Mouse (Mus musculus) brown adipose tissue, adult 24 weeks (tissue): ENCODE data around the gene Sf3a3. TPM values are rescaled to one million over a fixed set of nuclear protein-coding genes. Genes with fewer than 3 reads are reported as not detected.

Experiments used
- H3K27ac ChIP-seq: fragments of 200-500 bp; replicated peaks from 2 replicates; pipeline ENCODE4 v1.5.1; 2012; ENCODE audit warnings: low read depth, mild to moderate bottlenecking, low read length
- H3K4me1 ChIP-seq: fragments of 200-500 bp; 2 replicates; pipeline ENCODE4 v1.6.1; 2012; ENCODE audit warnings: low read length, mixed read lengths; ENCODE audit not compliant: control insufficient read depth, insufficient read depth, insufficient read length
- H3K4me3 ChIP-seq: fragments of 200-500 bp; 2 replicates; pipeline ENCODE4 v1.5.1; 2012; ENCODE audit warnings: low read depth, mild to moderate bottlenecking, low read length, moderate library complexity; ENCODE audit not compliant: insufficient read depth
- polyA plus RNA-seq: library from polyadenylated mRNA; stranded (reverse); fragments of >200 nt; gene quantifications from 2 replicates; pipeline ENCODE4 v1.2.4, GENCODE M21; 2012; ENCODE audit not compliant: missing spikeins, insufficient read depth, insufficient read length

Gene Sf3a3
- polyA plus RNA-seq = 19.2 and 21.2 TPM in 2 replicates

- Histone ChIP-seq H3K27ac (peak within 1 kb of the TSS; percentile 48), H3K4me3 (peak within 1 kb of the TSS; percentile 91), H3K4me1 (no peaks in the 10 kb centered on the region; the same call in 1 of the 2 replicates)
These were observed at the start of gene Sf3a3 for GRCm38 (mm10) chr4:124714545-124715481. Sf3a3 (plus strand) TSS chr4:124714776.

GRCm38 (mm10) chr4:124667476-124668033, 47.0 kb upstream of the Sf3a3 start:
- Histone ChIP-seq H3K27ac (no peak overlapping the region), H3K4me1 (no peaks in the 10 kb centered on the region), H3K4me3 (no peak overlapping the region)

GRCm38 (mm10) chr4:124668078-124668477, 46.5 kb upstream of the Sf3a3 start:
- Histone ChIP-seq H3K4me1 (no peaks in the 10 kb centered on the region), H3K27ac (no peak overlapping the region), H3K4me3 (no peak overlapping the region)

GRCm38 (mm10) chr4:124670232-124670631, 44.3 kb upstream of the Sf3a3 start:
- Histone ChIP-seq H3K4me1 (no peaks in the 10 kb centered on the region), H3K27ac (no peak overlapping the region), H3K4me3 (no peak overlapping the region)

GRCm38 (mm10) chr4:124671583-124671982, 43.0 kb upstream of the Sf3a3 start:
- H3K27ac ChIP-seq = no peak overlapping the region
- no peaks in the 10 kb centered on the region for H3K4me1 ChIP-seq
- H3K4me3 ChIP-seq = no peak overlapping the region

GRCm38 (mm10) chr4:124672347-124673320, 41.9 kb upstream of the Sf3a3 start:
- no peak overlapping the region for H3K27ac ChIP-seq
- H3K4me1 ChIP-seq = no peaks in the 10 kb centered on the region
- H3K4me3 ChIP-seq = no peak overlapping the region

GRCm38 (mm10) chr4:124674334-124675032, 40.1 kb upstream of the Sf3a3 start:
- Histone ChIP-seq H3K4me1 (no peaks in the 10 kb centered on the region), H3K4me3 (no peak overlapping the region), H3K27ac (no peak overlapping the region)

GRCm38 (mm10) chr4:124675037-124675436, 39.5 kb upstream of the Sf3a3 start:
- Histone ChIP-seq H3K27ac (no peak overlapping the region), H3K4me3 (no peak overlapping the region), H3K4me1 (no peaks in the 10 kb centered on the region)

GRCm38 (mm10) chr4:124675958-124676357, 38.6 kb upstream of the Sf3a3 start:
- no peak overlapping the region for H3K27ac ChIP-seq
- no peak overlapping the region for H3K4me3 ChIP-seq
- no peaks in the 10 kb centered on the region for H3K4me1 ChIP-seq

- no peak overlapping the region for H3K4me3 ChIP-seq
- H3K4me1 ChIP-seq = no peaks in the 10 kb centered on the region
- no peak overlapping the region for H3K27ac ChIP-seq
These were observed 32.3 kb upstream of the Sf3a3 start for GRCm38 (mm10) chr4:124682270-124682669.

GRCm38 (mm10) chr4:124683474-124683873, 31.1 kb upstream of the Sf3a3 start:
- H3K4me3 ChIP-seq = no peak overlapping the region
- H3K27ac ChIP-seq = no peak overlapping the region
- no peaks in the 10 kb centered on the region for H3K4me1 ChIP-seq

GRCm38 (mm10) chr4:124685004-124685403, 29.6 kb upstream of the Sf3a3 start:
- Histone ChIP-seq H3K4me1 (no peaks in the 10 kb centered on the region), H3K4me3 (no peak overlapping the region), H3K27ac (no peak overlapping the region)

- Histone ChIP-seq H3K27ac (no peak overlapping the region), H3K4me3 (no peak overlapping the region), H3K4me1 (no peaks in the 10 kb centered on the region)
These were observed 29.1 kb upstream of the Sf3a3 start for GRCm38 (mm10) chr4:124685453-124685852.

GRCm38 (mm10) chr4:124685897-124686402, 28.6 kb upstream of the Sf3a3 start:
- no peak overlapping the region for H3K4me3 ChIP-seq
- H3K4me1 ChIP-seq = no peaks in the 10 kb centered on the region
- H3K27ac ChIP-seq = 0 out of 2 replicates have a peak overlapping the region, but pooled peaks have one; percentile 7
